Mouse (Mus musculus): ENCODE measurements around the gene Macf1. TPM values are rescaled to one million over a fixed set of nuclear protein-coding genes. Genes with fewer than 3 reads are reported as not detected.

The Macf1 gene
- total and polyA plus RNA-seq, 3 experiments, result 39.3 to 169 (median 129) TPM

DNA sequence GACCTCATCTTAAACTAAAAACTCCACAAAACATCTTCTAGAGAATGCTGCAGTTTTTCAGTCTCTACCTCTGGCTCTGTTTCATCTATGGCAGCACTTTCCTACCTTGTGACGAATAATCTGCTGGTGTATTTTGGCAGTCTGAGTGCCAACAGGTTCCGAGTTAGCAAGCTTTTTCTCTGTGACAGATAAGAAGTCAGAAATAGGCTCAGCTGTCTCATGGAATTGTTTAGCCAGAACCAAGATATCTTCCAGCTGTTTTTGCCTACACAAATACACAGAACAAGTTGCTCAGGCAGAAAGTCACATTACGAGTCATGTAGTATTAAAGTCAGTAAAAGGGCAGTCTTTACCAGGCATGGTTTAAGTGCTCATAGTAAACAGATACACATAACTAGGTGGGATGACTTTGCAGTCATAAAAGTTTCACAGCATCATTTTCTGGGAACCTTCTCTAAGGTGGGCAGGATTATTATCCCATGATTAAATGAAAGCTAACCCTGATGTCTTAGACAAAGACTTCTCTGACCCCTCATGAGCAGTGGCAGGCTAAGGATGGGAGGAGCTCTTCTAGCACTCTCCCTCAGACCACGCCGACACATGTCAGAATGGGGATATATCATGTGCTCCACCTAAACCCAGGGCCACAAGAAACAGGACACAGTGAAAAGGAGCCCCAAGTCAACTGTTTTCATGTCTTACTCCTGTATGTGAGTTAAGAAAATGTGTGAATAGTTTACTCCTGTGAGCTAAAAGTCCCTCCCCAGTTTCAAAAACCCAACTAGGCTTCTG, 286.3 kb downstream of the Macf1 start:
- Histone ChIP-seq H3K4me1 (ENCODE audit: insufficient read depth, low read depth, low read length) (peaks cover 5% of the 10 kb centered on the region), H3K9me3 (replicated peaks) (no peaks in the 10 kb centered on the region), H3K4me3 (ENCODE audit: low read depth, low read length) (no peak overlapping the region), H3K36me3 (replicated peaks) (peaks cover 78% of the 10 kb centered on the region), H3K27me3 (ENCODE audit: insufficient read depth, low read length) (no peaks in the 10 kb centered on the region)
- no peak for TF ChIP-seq TAL1 (conservative IDR thresholded peaks at IDR 0.05; ENCODE audit: low read depth, low read length)
- no peak for TF ChIP-seq GATA2 (IDR thresholded peaks at IDR 0.05; ENCODE audit: borderline replicate concordance, low read depth, low read length)
- TF ChIP-seq GATA1 (IDR thresholded peaks at IDR 0.05; ENCODE audit: borderline replicate concordance, low read length), result no peak
- no peak for TF ChIP-seq CTCF (IDR thresholded peaks at IDR 0.05; ENCODE audit: low read depth, low read length)
- TF ChIP-seq POLR2AphosphoS5 (IDR thresholded peaks at IDR 0.05; ENCODE audit: insufficient replicate concordance, low read depth, low read length), result no peak
- DNase-seq (ENCODE audit: low spot score), result no peak
- ATAC-seq (ENCODE audit: extremely low read depth, insufficient number of reproducible peaks, low FRiP score, poor library complexity, severe bottlenecking), result no peak

DNA sequence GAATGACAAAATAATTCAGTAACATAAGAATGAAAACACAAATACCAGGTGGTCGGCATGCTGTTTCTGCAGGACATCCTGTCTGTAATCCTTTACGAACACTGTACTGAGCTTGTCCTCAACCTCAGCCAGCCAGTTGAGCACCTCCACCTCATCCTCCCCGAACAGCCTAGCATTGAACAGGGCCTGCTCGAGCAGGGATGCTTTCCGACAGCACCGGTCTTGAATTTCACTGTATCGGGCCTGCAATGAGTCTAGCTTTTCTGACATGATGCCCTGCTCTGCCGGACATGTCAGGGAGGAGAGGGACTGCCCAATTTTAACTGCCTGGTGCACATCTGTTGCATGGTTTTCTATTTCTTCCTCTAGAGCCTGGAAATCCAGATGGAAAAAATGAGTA, 287.1 kb downstream of the Macf1 start:
- H3K4me1 ChIP-seq (ENCODE audit: insufficient read depth, low read depth, low read length), result peaks cover 5% of the 10 kb centered on the region
- H3K27me3 ChIP-seq (ENCODE audit: insufficient read depth, low read length), result no peaks in the 10 kb centered on the region
- H3K9me3 ChIP-seq (replicated peaks), result no peaks in the 10 kb centered on the region
- TF ChIP-seq TAL1 (conservative IDR thresholded peaks at IDR 0.05; ENCODE audit: low read depth, low read length), result no peak
- TF ChIP-seq POLR2AphosphoS5 (IDR thresholded peaks at IDR 0.05; ENCODE audit: insufficient replicate concordance, low read depth, low read length), result no peak
- ATAC-seq (ENCODE audit: extremely low read depth, insufficient number of reproducible peaks, low FRiP score, poor library complexity, severe bottlenecking), result no peak
- no peak for DNase-seq (ENCODE audit: low spot score)
- peaks cover 82% of the 10 kb centered on the region for H3K36me3 ChIP-seq (replicated peaks)
- no peak overlapping the region for H3K4me3 ChIP-seq (ENCODE audit: low read depth, low read length)

DNA sequence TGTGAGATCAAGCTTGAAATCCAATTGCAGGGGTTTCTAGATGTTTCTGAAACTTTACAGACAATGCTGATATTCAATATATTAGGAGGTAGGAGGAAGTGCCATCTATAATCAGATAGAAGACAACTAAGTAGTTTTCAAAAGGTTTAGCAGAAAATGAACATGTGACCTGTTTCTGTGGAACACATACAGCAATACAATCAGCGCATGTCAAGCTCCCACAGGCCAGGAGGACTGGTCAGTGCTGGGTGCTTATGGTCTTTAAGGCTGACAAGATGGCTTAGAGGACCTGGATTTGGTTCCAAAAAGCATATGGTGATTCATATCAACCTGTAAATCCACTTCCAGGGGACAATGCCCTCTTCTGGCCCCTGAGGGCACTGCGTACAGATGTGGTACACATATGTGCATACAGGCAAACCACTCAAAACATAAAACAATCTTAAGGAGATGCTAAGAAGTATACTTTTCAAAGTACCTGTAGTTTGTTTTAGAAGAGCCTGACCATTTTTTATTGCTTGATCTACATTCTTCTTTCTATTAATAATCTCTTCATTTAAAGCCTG, 288.6 kb downstream of the Macf1 start:
- peaks cover 79% of the 10 kb centered on the region for H3K36me3 ChIP-seq (replicated peaks)
- no peak for ATAC-seq (ENCODE audit: extremely low read depth, insufficient number of reproducible peaks, low FRiP score, poor library complexity, severe bottlenecking)
- DNase-seq (ENCODE audit: low spot score), result no peak

DNA sequence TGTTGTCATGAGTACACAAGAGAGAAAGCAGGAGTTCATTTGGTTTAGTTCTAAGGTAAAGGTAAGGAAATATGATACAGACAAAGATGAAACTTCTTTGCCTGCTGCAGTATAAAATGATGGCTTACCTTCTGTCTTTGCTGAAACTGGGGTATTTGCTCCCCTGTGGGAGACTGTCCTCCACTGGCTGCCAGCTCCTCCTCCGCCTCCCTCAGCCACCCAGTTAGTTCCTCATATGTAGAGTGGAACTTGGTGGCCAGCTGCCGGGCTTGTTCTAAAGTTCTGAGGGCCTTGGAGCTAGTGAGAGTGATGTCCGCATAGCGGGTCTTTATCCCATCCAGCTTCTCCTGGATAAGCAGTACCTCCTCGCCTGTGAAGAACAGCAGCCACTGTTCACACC, 289.3 kb downstream of the Macf1 start:
- peaks cover 5% of the 10 kb centered on the region for H3K4me1 ChIP-seq (ENCODE audit: insufficient read depth, low read depth, low read length)
- TF ChIP-seq GATA2 (IDR thresholded peaks at IDR 0.05; ENCODE audit: borderline replicate concordance, low read depth, low read length) (no peak), CTCF (IDR thresholded peaks at IDR 0.05; ENCODE audit: low read depth, low read length) (no peak), GATA1 (IDR thresholded peaks at IDR 0.05; ENCODE audit: borderline replicate concordance, low read length) (no peak), TAL1 (conservative IDR thresholded peaks at IDR 0.05; ENCODE audit: low read depth, low read length) (no peak), POLR2AphosphoS5 (IDR thresholded peaks at IDR 0.05; ENCODE audit: insufficient replicate concordance, low read depth, low read length) (no peak)
- H3K36me3 ChIP-seq (replicated peaks), result peaks cover 82% of the 10 kb centered on the region
- H3K4me3 ChIP-seq (ENCODE audit: low read depth, low read length), result no peak overlapping the region
- no peaks in the 10 kb centered on the region for H3K9me3 ChIP-seq (replicated peaks)
- DNase-seq (ENCODE audit: low spot score) (no peak), ATAC-seq (ENCODE audit: extremely low read depth, insufficient number of reproducible peaks, low FRiP score, poor library complexity, severe bottlenecking) (no peak)
- no peaks in the 10 kb centered on the region for H3K27me3 ChIP-seq (ENCODE audit: insufficient read depth, low read length)

More for the DNA sequence above, 288.6 kb downstream of the Macf1 start:
- Histone ChIP-seq H3K4me3 (ENCODE audit: low read depth, low read length) (no peak overlapping the region), H3K9me3 (replicated peaks) (no peaks in the 10 kb centered on the region), H3K4me1 (ENCODE audit: insufficient read depth, low read depth, low read length) (peaks cover 5% of the 10 kb centered on the region), H3K27me3 (ENCODE audit: insufficient read depth, low read length) (no peaks in the 10 kb centered on the region)
- TF ChIP-seq CTCF (IDR thresholded peaks at IDR 0.05; ENCODE audit: low read depth, low read length) (no peak), TAL1 (conservative IDR thresholded peaks at IDR 0.05; ENCODE audit: low read depth, low read length) (no peak), GATA2 (IDR thresholded peaks at IDR 0.05; ENCODE audit: borderline replicate concordance, low read depth, low read length) (no peak), POLR2AphosphoS5 (IDR thresholded peaks at IDR 0.05; ENCODE audit: insufficient replicate concordance, low read depth, low read length) (no peak), GATA1 (IDR thresholded peaks at IDR 0.05; ENCODE audit: borderline replicate concordance, low read length) (no peak)

DNA sequence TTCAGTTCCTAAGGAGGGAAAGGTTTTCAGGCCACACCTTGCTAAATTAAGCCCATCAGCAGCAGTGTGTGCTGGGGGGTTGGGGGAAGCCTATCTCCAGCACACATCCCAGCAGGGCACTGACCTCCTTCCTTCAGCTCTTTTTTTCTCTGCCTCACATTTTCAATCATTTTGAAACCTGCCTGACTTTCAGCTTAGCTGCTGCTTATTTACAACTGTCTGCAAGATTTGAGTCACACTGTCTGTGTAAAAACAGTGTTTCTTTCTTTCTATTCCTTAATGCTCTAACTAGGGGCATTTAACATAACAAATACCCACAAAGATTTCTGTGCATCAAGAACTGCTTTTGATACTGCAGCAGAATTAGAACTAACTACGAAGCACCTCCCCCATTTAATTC, 289.9 kb downstream of the Macf1 start:
- Histone ChIP-seq H3K9me3 (replicated peaks) (no peaks in the 10 kb centered on the region), H3K36me3 (replicated peaks) (peaks cover 81% of the 10 kb centered on the region), H3K4me3 (ENCODE audit: low read depth, low read length) (no peak overlapping the region), H3K4me1 (ENCODE audit: insufficient read depth, low read depth, low read length) (peaks cover 5% of the 10 kb centered on the region), H3K27me3 (ENCODE audit: insufficient read depth, low read length) (no peaks in the 10 kb centered on the region)
- ATAC-seq (ENCODE audit: extremely low read depth, insufficient number of reproducible peaks, low FRiP score, poor library complexity, severe bottlenecking) (no peak), DNase-seq (ENCODE audit: low spot score) (no peak)
- TF ChIP-seq POLR2AphosphoS5 (IDR thresholded peaks at IDR 0.05; ENCODE audit: insufficient replicate concordance, low read depth, low read length) (no peak), TAL1 (conservative IDR thresholded peaks at IDR 0.05; ENCODE audit: low read depth, low read length) (no peak), CTCF (IDR thresholded peaks at IDR 0.05; ENCODE audit: low read depth, low read length) (no peak), GATA2 (IDR thresholded peaks at IDR 0.05; ENCODE audit: borderline replicate concordance, low read depth, low read length) (no peak), GATA1 (IDR thresholded peaks at IDR 0.05; ENCODE audit: borderline replicate concordance, low read length) (no peak)

DNA sequence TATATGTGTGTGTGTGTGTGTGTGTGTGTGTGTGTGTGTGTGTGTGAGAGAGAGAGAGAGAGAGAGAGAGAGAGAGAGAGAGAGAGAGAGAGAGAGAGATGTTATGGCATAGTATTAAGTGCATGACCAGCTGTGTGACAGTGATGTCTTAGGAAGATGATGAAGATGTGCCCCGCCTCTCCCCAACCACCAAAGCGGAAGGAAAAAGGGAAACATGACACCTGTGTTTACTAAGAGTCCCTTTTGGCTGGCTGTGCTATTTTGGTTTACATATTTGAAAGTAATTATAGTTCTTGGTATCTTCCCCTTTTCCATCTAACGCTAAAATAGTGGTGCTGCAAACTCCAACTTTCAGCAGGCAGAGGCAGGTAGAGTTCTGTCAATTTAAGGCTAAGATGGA, 291.2 kb downstream of the Macf1 start:
- Histone ChIP-seq H3K4me3 (ENCODE audit: low read depth, low read length) (no peak overlapping the region), H3K36me3 (replicated peaks) (peaks cover 85% of the 10 kb centered on the region), H3K9me3 (replicated peaks) (no peaks in the 10 kb centered on the region), H3K4me1 (ENCODE audit: insufficient read depth, low read depth, low read length) (peaks cover 5% of the 10 kb centered on the region), H3K27me3 (ENCODE audit: insufficient read depth, low read length) (no peaks in the 10 kb centered on the region)
- no peak for DNase-seq (ENCODE audit: low spot score)
- ATAC-seq (ENCODE audit: extremely low read depth, insufficient number of reproducible peaks, low FRiP score, poor library complexity, severe bottlenecking), result no peak
- TF ChIP-seq TAL1 (conservative IDR thresholded peaks at IDR 0.05; ENCODE audit: low read depth, low read length) (no peak), POLR2AphosphoS5 (IDR thresholded peaks at IDR 0.05; ENCODE audit: insufficient replicate concordance, low read depth, low read length) (no peak), GATA2 (IDR thresholded peaks at IDR 0.05; ENCODE audit: borderline replicate concordance, low read depth, low read length) (no peak)
